Comparison of ENCODE assay signal across 8 mouse cellular contexts in genomic region chr6:115462743-115463337, GRCm38 (mm10).
DNase-seq lines count a peak whose midpoint lies in the region; ATAC-seq and TF ChIP-seq lines count a peak whose summit lies in the region.

No protein-coding gene starts in this region.

- H3K4me1 ChIP-seq in forebrain, postnatal 0 days (ENCODE audit: insufficient read depth), result no peaks in the 10 kb centered on the region

- ATAC-seq in megakaryocyte progenitor cell, adult 5-6 weeks (replicated peaks; ENCODE audit: poor library complexity), result peak; percentile 26; the same call in 1 of the 2 replicates
- ATAC-seq in forebrain, postnatal 0 days, result no peak
- no peak for ATAC-seq in inflammation-experienced regulatory T-cells, adult 6 months

- H3K9me3 ChIP-seq in forebrain, postnatal 0 days (ENCODE audit: low read length), result no peaks in the 10 kb centered on the region

- H3K4me2 ChIP-seq in forebrain, postnatal 0 days (ENCODE audit: low read depth), result no peak overlapping the region

- 80% methylated on average over 16 of the region's 16 CpGs for WGBS in forebrain, postnatal 0 days

- H3K27ac ChIP-seq in forebrain, postnatal 0 days (ENCODE audit: low read depth, low read length), result no peak overlapping the region

- H3K36me3 ChIP-seq in forebrain, postnatal 0 days (ENCODE audit: insufficient read depth), result no peaks in the 10 kb centered on the region

- no peak for TF ChIP-seq CTCF in forebrain, postnatal 0 days (IDR thresholded peaks at IDR 0.05; ENCODE audit: low read depth)

- H3K9ac ChIP-seq in forebrain, postnatal 0 days, result no peak overlapping the region

- peak; percentile 84 to 90 for DNase-seq in adrenal gland, postnatal 36 days
- DNase-seq in fat pad, adult 2 months (ENCODE audit: extremely low read depth, low read depth, low spot score), result peak; percentile 31
- DNase-seq in kidney, adult 11 months, result peak; percentile 76
- DNase-seq in thymus, postnatal 4 days, result no peak
- no peak for DNase-seq in right cerebral cortex, postnatal 36 days (ENCODE audit: low spot score in 2 of 2)
- no peak for DNase-seq in forebrain, postnatal 0 days

- no peak overlapping the region for H3K4me3 ChIP-seq in forebrain, postnatal 0 days (ENCODE audit: low read depth, low read length)

- H3K27me3 ChIP-seq in forebrain, postnatal 0 days (ENCODE audit: insufficient read depth, low read length), result no peaks in the 10 kb centered on the region

Comparison
In these comparisons a context has a peak if more than half of its experiments do, and no peak if none do; other contexts are left out.
1. DNase-seq: peak in adrenal gland, postnatal 36 days (2 of 2), fat pad, adult 2 months (single experiment) and kidney, adult 11 months (single experiment); none in thymus, postnatal 4 days (single experiment), right cerebral cortex, postnatal 36 days (0 of 2) and forebrain, postnatal 0 days (single experiment).